Mouse (Mus musculus) left cerebral cortex, postnatal 14 days (tissue): ENCODE data around the gene Slc39a13. TPM values are rescaled to one million over a fixed set of nuclear protein-coding genes. Genes with fewer than 3 reads are reported as not detected.

Experiments
- DNase-seq, 2 experiments: peaks; one replicate each; pipeline ENCODE4 v3.0.0; 2021 to 2022; ENCODE audit warnings: low spot score in 2 of 2, mixed read lengths in 1 of 2
- intact Hi-C: fragments of 180-260 bp; cut with DNase I; formaldehyde crosslinking; loops from one replicate; pipeline ENCODE4 v1.15.1; 2025
- total RNA-seq, 2 experiments: library from RNA; stranded (reverse); gene quantifications; 2 replicates each; pipeline ENCODE4 v1.2.3; 2021

The Slc39a13 gene
- total RNA-seq, 2 experiments from 2014 or later = 26.2 to 32.9 TPM

GRCm38 (mm10) chr2:91098156-91098555 lies 27.9 kb upstream of the Slc39a13 start:
- intact Hi-C loops = no loop called here
- no peak for DNase-seq

GRCm38 (mm10) chr2:91097015-91097414 lies 26.8 kb upstream of the Slc39a13 start:
- intact Hi-C loops = no loop called here
- no peak for DNase-seq

GRCm38 (mm10) chr2:91096524-91096923 lies 26.3 kb upstream of the Slc39a13 start:
- intact Hi-C loops = no loop called here
- no peak for DNase-seq

DNA sequence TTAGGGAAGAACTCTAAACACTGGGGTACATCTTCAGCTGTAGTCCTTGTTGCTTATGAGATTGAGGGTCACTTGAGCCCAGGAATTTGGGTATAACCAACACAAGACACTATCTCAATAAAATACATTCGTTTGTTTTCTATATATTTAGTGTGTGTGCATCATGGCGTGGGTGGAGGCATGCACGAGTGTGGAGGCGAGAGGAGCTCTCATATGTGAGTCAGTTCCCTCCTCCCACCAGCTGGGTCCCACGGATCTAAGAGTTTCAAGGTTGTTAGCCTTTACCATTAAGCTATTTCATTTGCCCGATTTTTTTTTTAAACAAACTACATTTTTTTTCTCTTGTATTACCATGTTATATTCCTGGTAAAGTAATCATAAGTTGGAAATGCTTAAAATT lies 20.6 kb upstream of the Slc39a13 start:
- DNase-seq = peak in 1 of 2 experiments; percentile 44
- intact Hi-C loops = no loop called here

DNA sequence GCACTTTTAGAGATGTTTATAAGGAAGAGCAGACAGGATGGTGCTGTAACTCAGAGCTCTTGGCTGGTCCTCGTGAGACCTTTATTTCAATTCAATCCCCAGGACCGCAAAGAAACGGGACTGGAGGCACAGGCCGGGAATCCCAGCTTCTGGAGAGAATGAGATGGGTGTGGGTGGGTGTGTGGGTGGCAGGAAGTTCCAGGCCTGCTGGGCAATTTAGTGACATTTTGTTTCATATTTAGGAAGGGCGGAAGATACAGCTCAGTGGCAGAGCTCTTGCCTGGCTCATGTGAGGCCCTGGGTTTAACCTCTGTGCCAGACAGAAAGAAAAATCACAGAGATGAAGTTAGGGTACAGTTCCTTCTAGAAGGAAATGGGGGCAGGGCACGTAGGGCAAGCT lies 20.0 kb upstream of the Slc39a13 start:
- intact Hi-C loops = no loop called here
- no peak for DNase-seq

DNA sequence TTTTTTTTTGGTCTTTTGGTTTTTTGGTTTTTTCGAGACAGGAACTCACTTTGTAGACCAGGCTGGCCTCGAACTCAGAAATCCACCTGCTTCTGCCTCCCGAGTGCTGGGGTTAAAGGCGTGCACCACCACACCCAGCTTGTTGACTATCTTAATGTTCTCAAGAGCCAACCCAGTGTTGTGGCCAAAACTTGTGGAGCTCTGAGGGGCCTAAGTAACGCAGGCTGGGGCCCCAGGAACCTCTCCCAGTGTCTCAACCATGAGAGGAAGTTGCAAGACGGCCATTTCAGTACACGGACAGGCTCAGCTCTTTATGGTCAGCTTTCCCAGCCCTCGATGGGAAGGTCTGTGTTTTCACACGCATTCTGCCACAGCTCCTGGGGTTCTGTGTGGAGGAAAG lies 18.8 kb upstream of the Slc39a13 start:
- no peak for DNase-seq
- intact Hi-C loops = no loop called here

DNA sequence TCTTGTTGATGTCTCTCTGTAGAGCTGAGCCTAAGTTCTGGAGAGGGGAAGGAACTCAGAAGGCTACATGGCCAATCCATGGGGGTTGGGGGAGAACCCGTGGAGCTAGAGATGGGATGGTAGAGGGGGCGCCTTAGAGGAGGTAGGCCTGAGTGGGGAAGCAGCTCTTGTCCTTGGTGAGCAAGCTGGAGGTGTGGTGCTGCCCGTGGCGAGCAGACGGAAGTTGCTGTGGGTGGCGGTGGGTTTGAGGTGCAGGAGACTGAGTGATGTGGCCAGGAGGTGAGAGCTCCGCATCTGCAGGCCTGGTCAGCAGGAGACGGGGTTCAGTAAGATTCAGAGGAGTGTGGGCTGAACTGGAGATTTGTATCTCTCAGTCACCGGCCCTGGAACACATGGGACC lies 17.2 kb upstream of the Slc39a13 start:
- intact Hi-C loops = no loop called here
- DNase-seq = no peak

DNA sequence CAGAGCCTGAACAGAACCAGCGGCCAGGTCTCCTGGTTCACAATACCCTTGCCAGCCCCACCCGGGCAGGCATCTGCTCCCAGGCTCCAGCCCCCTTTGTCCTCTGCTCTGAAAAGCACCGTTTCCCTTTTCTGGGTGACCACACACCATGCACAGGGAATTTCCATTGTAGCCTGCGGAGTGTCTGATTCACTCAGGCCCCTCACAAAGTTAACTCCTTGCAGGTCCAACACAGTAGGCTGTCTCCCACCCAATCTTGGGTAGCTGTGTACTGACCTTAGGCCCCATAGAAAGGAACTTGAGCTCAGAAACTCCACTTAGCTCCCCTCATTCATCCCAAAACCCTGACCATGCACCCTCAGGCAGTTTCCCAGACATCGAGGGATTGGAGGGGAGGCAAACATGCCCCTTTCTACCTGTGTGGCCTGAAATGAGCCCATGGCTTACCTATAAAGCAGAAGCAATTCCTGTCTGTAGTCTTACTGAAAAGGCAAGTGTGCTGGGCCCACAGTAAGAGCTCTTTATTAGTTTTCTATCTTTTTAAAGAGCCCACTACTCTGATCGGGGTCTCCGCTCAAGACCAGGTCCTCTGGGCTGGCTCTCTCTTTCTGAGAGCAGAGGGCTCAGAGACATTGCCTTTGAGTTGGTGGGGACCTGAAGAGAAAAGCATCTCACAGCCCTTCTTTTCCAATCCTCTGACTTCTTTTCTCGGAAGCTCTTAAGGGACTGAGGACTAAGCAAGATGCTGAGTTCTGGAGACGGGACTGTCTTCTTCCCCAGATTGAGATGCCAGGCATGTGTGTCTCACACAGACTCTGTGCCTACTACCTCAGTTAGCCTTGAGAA lies 16.4 kb upstream of the Slc39a13 start:
- DNase-seq = no peak
- intact Hi-C loops = no loop called here

- intact Hi-C loops = no loop called here
- DNase-seq = no peak
These were observed 15.5 kb upstream of the Slc39a13 start for GRCm38 (mm10) chr2:91085494-91086391.

DNA sequence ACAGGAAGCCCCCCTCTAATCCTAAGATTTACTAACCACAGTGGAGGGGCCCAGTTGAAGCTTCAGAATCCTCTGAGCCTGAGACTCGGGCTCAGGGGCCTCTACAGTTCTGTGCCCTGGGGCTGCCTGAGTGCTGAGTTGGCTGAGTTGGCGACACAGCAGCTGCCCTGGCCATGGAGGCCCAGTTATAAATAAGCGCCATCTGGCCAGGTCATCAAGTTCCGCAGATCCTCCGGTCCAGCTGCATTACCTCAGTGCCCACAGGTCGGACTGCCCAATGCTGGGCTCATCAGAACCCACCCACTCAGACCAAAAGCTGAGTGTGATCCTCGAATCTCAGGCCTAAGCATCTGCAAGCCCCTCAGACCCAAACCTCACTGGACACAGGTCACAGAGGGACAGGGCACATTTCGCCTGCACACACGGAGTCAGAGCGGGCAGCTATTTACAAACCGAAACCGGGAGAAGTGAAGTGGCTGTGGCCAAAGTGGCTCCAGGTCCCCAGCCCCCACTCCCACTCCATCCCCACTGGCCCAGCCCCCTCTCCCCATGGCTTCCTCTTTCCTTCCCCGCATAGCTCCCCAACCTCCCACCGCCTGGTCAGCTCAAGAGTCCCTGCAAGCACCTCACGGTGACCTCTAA lies 14.1 kb upstream of the Slc39a13 start:
- intact Hi-C loops = no loop called here
- no peak for DNase-seq

GRCm38 (mm10) chr2:91083366-91083940 lies 13.2 kb upstream of the Slc39a13 start:
- intact Hi-C loops = no loop called here
- DNase-seq = no peak

- DNase-seq = peak in 1 of 2 experiments; percentile 52
- intact Hi-C loops = no loop called here
These were observed 12.6 kb upstream of the Slc39a13 start for GRCm38 (mm10) chr2:91082844-91083243.

DNA sequence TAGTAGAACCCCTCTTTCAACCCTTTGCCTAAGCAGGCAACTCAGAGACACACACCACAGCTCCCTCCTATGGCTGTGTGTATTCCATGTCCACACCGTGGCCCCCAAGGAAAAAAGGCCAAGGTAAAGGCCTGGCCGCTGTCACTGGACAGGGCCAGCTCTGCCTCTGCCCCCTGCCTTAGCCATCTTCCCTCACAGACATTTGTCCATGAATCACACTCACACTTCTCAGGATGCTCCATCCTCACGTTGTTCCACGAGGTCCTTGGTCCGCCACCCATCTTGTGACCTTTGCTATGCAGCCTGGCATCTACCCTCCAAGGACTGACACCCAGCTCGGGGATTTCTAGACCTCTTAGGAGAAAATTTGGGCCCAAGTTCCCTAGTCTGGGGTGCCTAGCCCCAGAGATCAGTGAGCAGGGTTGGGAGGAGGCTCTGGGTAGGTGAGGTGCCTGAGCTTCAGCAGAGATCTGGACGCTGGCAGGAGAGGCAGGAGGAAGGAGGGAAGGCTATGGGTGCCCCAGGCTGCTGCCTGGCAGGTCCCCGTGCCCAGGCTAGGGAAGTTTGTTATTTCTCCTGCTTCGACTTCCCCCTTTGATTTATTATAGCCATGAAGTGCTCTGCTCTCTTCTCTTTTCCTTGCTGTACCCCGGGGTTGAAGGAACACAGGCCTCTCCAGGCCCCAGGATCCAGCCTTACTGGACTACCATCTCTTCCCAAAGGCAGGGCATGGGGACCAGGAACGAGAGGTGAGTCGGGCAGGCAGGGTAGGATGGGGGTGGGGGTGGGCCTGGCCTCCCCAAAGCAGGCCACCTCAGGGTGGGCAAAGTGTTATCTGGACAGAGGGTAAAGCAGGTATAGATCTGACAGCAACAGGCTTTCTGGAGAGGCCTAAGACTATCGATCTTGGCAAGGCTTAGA lies 11.8 kb upstream of the Slc39a13 start, which contains the start of gene Spi1:
TSS of gene Spi1 (plus strand) at position 616 of the 921 bp plus-strand sequence.
- no peak for DNase-seq
- intact Hi-C loops = no loop called here

DNA sequence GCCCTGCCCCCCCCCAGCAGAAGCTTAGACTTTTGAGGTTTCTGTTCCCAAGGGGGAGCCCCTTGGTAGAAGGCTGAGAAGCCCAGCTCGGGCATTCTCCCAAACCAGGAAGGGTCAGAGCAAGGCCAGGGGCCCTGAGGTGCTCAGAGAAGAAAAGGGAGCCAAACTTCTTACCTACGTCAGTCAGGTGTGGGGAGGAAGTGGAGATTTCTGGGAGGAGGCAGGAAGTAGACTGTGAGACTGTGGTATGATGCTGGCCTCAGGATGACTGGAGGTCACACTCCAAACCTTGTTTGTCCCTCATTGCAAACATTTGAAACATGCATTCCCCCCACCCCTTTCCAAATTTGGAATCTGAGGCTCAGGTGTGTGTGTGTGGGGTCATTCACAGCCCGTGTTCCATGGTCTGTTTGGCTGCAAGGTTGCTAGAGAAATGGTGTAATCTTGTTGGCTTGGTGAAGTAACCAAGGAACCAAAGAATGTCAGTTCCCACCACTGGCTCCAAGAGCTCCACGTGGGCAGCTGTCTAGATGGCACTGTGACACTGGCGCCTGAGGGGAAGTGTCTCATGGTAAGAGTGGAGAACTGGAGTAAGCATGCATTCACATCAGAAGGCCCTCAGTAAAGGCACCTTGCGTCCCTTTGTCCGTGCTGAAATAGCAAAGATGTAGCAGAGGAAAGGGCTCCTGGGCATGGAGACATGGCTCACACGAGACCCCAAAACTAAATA lies 10.7 kb upstream of the Slc39a13 start:
- intact Hi-C loops = no loop called here
- DNase-seq = no peak

GRCm38 (mm10) chr2:91079026-91079384 lies 8.8 kb upstream of the Slc39a13 start:
- DNase-seq = no peak
- intact Hi-C loops = no loop called here

DNA sequence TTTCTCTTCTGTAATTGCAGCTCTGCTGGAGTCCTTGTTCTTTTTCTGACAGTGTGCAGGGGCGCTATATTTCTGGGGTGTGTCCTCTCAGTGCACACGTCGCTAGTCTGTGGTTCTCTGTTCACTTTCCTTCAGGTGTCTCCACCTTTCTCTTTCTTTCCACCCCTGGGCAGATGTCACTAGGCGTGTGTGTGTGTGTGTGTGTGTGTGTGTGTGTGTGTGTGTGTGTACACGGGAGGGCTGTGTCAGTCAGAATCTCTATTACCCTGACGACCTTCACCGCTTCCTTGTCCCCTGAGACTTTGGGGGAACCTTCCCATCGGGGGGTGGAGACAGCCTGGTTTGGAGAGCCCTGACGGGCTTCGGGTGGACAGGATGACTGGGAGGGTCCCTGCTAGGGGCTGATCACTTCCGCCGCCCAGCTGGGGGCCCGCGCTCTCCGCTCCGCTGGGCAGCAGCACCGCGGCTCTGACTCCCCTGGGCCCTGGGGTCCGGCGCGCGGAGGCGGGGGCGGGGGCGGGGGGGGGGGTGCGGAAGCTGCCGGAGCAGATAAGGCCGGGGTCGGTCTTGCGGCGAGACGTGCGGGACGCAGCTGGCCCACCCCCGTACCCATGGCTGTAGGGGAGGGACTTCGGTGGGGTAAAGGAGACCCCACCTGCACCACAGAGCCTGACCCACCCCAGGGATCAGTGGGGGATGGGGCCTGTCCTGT lies 8.3 kb upstream of the Slc39a13 start:
- no peak for DNase-seq
- intact Hi-C loops = no loop called here

DNA sequence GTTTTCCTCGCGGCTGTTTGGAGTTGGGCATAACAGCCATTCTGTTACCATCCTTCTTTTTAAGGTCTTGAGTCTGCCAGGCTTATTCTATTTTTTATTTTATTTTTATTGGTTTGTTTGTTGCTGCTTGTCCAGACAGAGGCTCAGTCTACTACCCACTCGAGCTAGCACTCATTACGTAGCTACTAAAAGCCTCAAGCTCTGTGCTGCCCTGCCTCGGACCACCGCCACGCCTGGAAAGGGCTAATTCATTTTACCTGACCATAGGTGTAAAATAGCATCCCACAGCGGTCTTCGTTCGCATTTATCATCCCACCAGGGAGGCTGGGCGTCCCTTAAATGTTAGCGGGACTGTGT lies 7.7 kb upstream of the Slc39a13 start:
- intact Hi-C loops = no loop called here
- no peak for DNase-seq

DNA sequence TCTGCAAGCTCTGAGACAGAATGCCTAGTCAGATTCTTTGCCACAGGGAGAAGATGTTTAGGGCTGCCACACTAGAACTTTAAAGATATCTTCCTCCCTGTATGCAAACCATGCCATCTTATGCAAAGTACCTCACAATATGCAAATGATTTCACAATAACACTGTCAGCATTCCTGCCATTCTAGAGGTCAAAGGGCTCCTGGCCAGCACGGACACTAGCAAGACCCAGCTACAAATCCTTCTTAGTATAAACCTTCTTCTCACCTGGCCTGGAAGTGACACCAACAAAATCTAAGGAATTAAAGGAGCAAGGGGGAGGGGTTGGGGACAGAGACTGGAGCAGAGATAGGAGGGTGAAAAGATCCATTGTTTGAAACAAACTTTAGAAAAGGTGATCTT lies 1.9 kb upstream of the Slc39a13 start:
- intact Hi-C loops = no loop called here
- DNase-seq = no peak
